Mouse (Mus musculus) kidney, adult 8-10 months (tissue): ENCODE measurements around the gene Med21.
A peak's percentile ranks its signal among the peaks of the same experiment; 100 is the strongest.

ENCODE experiments used
- DNase-seq, 2 experiments: peaks; one replicate each; pipeline ENCODE4 v3.0.0; 2022

Gene Med21

DNA sequence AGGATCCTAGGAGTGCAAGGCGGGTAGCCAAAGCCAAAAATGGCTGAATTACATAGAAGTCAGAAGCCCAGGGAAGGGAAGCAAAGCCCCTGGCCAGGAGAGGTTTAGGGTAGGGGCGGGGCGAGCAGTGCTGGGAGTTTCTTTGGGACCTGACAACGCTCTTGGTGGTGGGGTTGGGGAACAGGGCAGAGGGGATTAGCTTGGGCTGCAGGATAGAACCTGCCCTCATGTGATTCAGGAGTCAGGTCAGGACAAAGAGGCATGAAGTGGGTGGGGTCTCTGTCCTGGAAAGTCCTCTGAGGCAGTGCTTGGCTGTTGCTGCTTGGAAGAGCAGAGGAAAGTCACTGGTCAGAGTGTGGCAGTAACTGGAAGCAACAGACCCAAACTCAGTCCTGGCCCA is 41.5 kb downstream of the Med21 start:
- DNase-seq = no peak

- peak in 1 of 2 experiments; percentile 31 for DNase-seq
These were observed 43.5 kb downstream of the Med21 start for GRCm38 (mm10) chr6:146685781-146686308.

DNA sequence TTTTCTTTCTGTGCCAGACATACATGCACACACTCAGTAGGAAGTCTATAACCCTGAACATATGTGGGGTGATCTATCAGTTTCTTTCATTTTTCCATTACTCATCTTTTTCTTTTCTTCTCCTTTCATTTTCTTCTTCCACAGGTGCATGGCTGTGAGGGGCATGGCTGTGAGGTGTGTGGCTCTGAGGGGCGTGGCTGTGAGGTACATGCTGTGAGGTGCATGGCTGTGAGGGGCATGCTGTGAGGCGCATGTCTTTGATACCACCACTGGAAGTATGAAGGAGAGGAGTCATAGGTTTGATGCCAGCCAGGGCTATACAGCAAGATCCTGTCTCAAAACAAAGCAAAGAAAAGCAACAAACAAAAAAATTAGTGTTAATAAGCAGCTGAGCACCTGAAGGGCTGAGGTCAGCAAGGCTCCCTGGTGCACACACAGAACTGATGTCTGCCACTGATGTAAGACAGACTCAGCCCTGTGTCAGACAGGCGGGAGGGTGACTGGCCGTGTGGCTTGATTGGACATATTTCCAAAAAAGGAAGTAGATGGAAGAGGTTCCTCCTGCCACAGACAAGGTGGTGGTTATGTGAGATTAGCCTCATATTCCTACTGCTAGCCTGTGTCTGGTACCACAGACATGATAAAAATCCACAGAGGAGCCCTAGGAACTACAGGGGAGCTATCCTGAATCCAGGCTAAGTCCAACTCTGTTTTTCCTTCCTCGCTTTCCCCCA is 44.3 kb downstream of the Med21 start:
- DNase-seq = no peak

- DNase-seq = no peak
These were observed 45.7 kb downstream of the Med21 start for GRCm38 (mm10) chr6:146688010-146688409.

GRCm38 (mm10) chr6:146688861-146689260 is 46.5 kb downstream of the Med21 start:
- no peak for DNase-seq

DNA sequence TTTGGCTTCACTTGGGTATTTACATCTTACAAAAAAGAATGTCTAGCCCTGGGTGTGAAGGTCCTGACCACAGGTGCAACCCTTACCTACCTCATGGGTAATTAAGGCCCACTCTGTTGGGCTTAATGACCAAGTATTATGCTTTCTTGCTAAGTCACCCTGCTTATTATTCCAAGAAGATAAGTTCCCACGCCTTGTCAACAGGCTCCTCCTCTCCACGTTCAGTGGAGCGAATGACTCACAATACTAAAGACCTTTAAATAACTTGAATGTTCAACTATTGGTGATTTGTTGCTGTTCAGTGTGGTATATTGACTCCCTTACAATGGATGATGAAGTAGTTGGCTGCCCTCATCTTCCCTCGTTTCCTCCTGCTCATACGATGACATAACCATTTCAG is 55.4 kb downstream of the Med21 start:
- DNase-seq = no peak

DNA sequence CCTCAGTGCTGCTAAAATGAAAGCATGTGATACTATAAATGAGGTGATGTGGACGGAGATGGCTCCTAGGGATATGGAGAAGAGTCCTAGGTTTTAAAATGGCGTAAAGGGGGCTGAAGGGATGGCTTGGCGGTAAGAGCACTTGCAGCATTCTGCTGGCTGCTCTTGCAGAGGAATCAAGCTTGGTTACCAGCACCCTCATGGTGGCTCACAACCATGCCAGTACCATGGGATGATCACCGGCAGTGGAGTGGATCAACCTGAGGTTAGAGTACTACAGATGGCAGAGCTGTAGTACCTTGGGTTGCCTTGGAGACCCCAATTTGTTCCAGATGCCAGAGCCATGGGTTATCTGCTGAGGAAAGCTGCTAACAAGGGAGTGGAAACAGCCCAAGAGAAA is 56.0 kb downstream of the Med21 start:
- no peak for DNase-seq
